Mouse (Mus musculus) stomach, embryonic 15.5 days (tissue): ENCODE measurements around the gene Nlrp6. TPM values are rescaled to one million over a fixed set of nuclear protein-coding genes. Genes with fewer than 3 reads are reported as not detected.

Source experiments
- ATAC-seq: fragments of 200-750 bp; cut with Nextera tagmentation; 2 replicates; pipeline ENCODE4 v1.8.0; 2017; ENCODE audit warnings: low read depth, moderate number of reproducible peaks, moderate TSS enrichment; ENCODE audit not compliant: insufficient read depth, low FRiP score
- H3K27ac ChIP-seq: fragments of 300-500 bp; sonication (generic); 2 replicates; pipeline ENCODE4 v1.5.1; 2015; ENCODE audit warnings: mild to moderate bottlenecking, inconsistent platforms
- H3K27me3 ChIP-seq: fragments of 300-500 bp; sonication (generic); replicated peaks from 2 replicates; pipeline ENCODE4 v1.6.1; 2015; ENCODE audit warnings: inconsistent platforms
- H3K36me3 ChIP-seq: fragments of 300-500 bp; sonication (generic); 2 replicates; pipeline ENCODE4 v1.6.1; 2015; ENCODE audit warnings: inconsistent platforms
- H3K4me1 ChIP-seq: fragments of 300-500 bp; sonication (generic); 2 replicates; pipeline ENCODE4 v1.6.1; 2015; ENCODE audit warnings: inconsistent platforms
- H3K4me2 ChIP-seq: fragments of 300-500 bp; sonication (generic); 2 replicates; pipeline ENCODE4 v1.6.1; 2015; ENCODE audit warnings: mild to moderate bottlenecking, inconsistent platforms
- H3K4me3 ChIP-seq: fragments of 300-500 bp; sonication (generic); replicated peaks from 2 replicates; pipeline ENCODE4 v1.5.1; 2015; ENCODE audit warnings: inconsistent platforms
- H3K9ac ChIP-seq: fragments of 300-500 bp; sonication (generic); 2 replicates; pipeline ENCODE4 v1.6.1; 2015; ENCODE audit warnings: inconsistent platforms
- H3K9me3 ChIP-seq: fragments of 300-500 bp; sonication (generic); 2 replicates; pipeline ENCODE4 v1.6.1; 2016; ENCODE audit warnings: inconsistent platforms
- WGBS: fragments of 180-500 bp; shearing (Covaris S2); methylation state at CpG from one replicate; pipeline ENCODE4 v1.1.7; 2015; 5-methylcytosine and 5-hydroxymethylcytosine counted together
- polyA plus RNA-seq: library from polyadenylated mRNA; unstranded; fragments of >200 nt; fragmentation: Nextera tagmentation; extraction: Ambion mirVana; gene quantifications from 2 replicates; pipeline ENCODE4 v1.2.1, GENCODE M21; 2015

Gene Nlrp6
- polyA plus RNA-seq, 1 experiment from 2014 or later, result 9.9 TPM

GRCm38 (mm10) chr7:140914031-140914690, 6.5 kb upstream of the Nlrp6 start:
- H3K4me3 ChIP-seq, result no peak overlapping the region
- ATAC-seq, result no peak
- WGBS, result 79% methylated on average over 8 of the region's 8 CpGs

GRCm38 (mm10) chr7:140919911-140920310, 791 bp upstream of the Nlrp6 start:
- Histone ChIP-seq H3K27ac (no peak overlapping the region), H3K4me2 (no peak overlapping the region), H3K4me3 (no peak overlapping the region), H3K4me1 (peaks cover 14% of the 10 kb centered on the region), H3K9me3 (no peaks in the 10 kb centered on the region), H3K27me3 (peaks cover 56% of the 10 kb centered on the region), H3K9ac (no peak overlapping the region), H3K36me3 (no peaks in the 10 kb centered on the region)
- WGBS, result 48% methylated on average over 4 of the region's 4 CpGs
- ATAC-seq, result no peak

More at GRCm38 (mm10) chr7:140914031-140914690, 6.5 kb upstream of the Nlrp6 start:
- Histone ChIP-seq H3K4me1 (0 out of 2 replicates have a peak, but pooled peaks cover under 1% of the 10 kb centered on the region), H3K27ac (peak overlapping the region; percentile 87; the same call in 1 of the 2 replicates), H3K4me2 (no peak overlapping the region), H3K9ac (no peak overlapping the region), H3K36me3 (no peaks in the 10 kb centered on the region), H3K9me3 (no peaks in the 10 kb centered on the region), H3K27me3 (0 out of 2 replicates have a peak, but pooled peaks cover 3% of the 10 kb centered on the region)

GRCm38 (mm10) chr7:140921225-140921975, 698 bp downstream of the Nlrp6 start:
- Histone ChIP-seq H3K27me3 (peaks cover 59% of the 10 kb centered on the region), H3K9me3 (no peaks in the 10 kb centered on the region), H3K36me3 (no peaks in the 10 kb centered on the region), H3K9ac (no peak overlapping the region), H3K4me2 (peak overlapping the region; percentile 67; the same call in 1 of the 2 replicates), H3K27ac (no peak overlapping the region), H3K4me1 (peaks cover 14% of the 10 kb centered on the region), H3K4me3 (peak overlapping the region; percentile 34; the same call in 1 of the 2 replicates)
- WGBS, result 29% methylated on average over 22 of the region's 22 CpGs
- no peak for ATAC-seq

GRCm38 (mm10) chr7:140922398-140923069, 1.8 kb downstream of the Nlrp6 start:
- no peaks in the 10 kb centered on the region for H3K9me3 ChIP-seq
- H3K27me3 ChIP-seq, result peaks cover 59% of the 10 kb centered on the region
- peak overlapping the region; percentile 67 for H3K4me2 ChIP-seq
- 2% methylated on average over 49 of the region's 49 CpGs for WGBS
- peak overlapping the region; percentile 34 for H3K4me3 ChIP-seq
- H3K36me3 ChIP-seq, result no peaks in the 10 kb centered on the region
- no peak overlapping the region for H3K9ac ChIP-seq
- H3K4me1 ChIP-seq, result peaks cover 14% of the 10 kb centered on the region
- peak; percentile 37; the same call in 1 of the 2 replicates for ATAC-seq
- no peak overlapping the region for H3K27ac ChIP-seq

- H3K36me3 ChIP-seq, result no peaks in the 10 kb centered on the region
- H3K27ac ChIP-seq, result no peak overlapping the region
- 23% methylated on average over 30 of the region's 30 CpGs for WGBS
- no peaks in the 10 kb centered on the region for H3K9me3 ChIP-seq
- H3K9ac ChIP-seq, result no peak overlapping the region
- H3K4me1 ChIP-seq, result peaks cover 14% of the 10 kb centered on the region
- peak overlapping the region; percentile 67 for H3K4me2 ChIP-seq
- peak overlapping the region; percentile 34 for H3K4me3 ChIP-seq
- peaks cover 59% of the 10 kb centered on the region for H3K27me3 ChIP-seq
- no peak for ATAC-seq
Measured at GRCm38 (mm10) chr7:140923070-140923775, 2.5 kb downstream of the Nlrp6 start.

GRCm38 (mm10) chr7:140927181-140927580, 6.5 kb downstream of the Nlrp6 start:
- Histone ChIP-seq H3K4me2 (no peak overlapping the region), H3K9ac (no peak overlapping the region), H3K27ac (no peak overlapping the region), H3K27me3 (peaks cover 29% of the 10 kb centered on the region), H3K9me3 (no peaks in the 10 kb centered on the region), H3K4me3 (no peak overlapping the region), H3K4me1 (peaks cover 10% of the 10 kb centered on the region), H3K36me3 (no peaks in the 10 kb centered on the region)
- WGBS, result 86% methylated on average over 6 of the region's 6 CpGs
- no peak for ATAC-seq

GRCm38 (mm10) chr7:140938436-140938835, 17.7 kb downstream of the Nlrp6 start:
- no peak overlapping the region for H3K4me2 ChIP-seq
- no peak overlapping the region for H3K27ac ChIP-seq
- no peak overlapping the region for H3K9ac ChIP-seq
- ATAC-seq, result no peak
- no peaks in the 10 kb centered on the region for H3K36me3 ChIP-seq
- no peaks in the 10 kb centered on the region for H3K9me3 ChIP-seq
- no peak overlapping the region for H3K4me3 ChIP-seq
- WGBS, result 43% methylated on average over 3 of the region's 3 CpGs
- peaks cover 28% of the 10 kb centered on the region for H3K4me1 ChIP-seq
- no peaks in the 10 kb centered on the region for H3K27me3 ChIP-seq

GRCm38 (mm10) chr7:140938896-140939295, 18.2 kb downstream of the Nlrp6 start:
- Histone ChIP-seq H3K9me3 (no peaks in the 10 kb centered on the region), H3K9ac (no peak overlapping the region), H3K27me3 (no peaks in the 10 kb centered on the region), H3K4me2 (no peak overlapping the region), H3K4me3 (no peak overlapping the region), H3K27ac (no peak overlapping the region), H3K4me1 (peaks cover 29% of the 10 kb centered on the region), H3K36me3 (no peaks in the 10 kb centered on the region)
- no peak for ATAC-seq
- WGBS, result 39% methylated on average over 2 of the region's 2 CpGs

GRCm38 (mm10) chr7:140939669-140940171, 19.0 kb downstream of the Nlrp6 start:
- no peaks in the 10 kb centered on the region; the same call in 1 of the 2 replicates for H3K36me3 ChIP-seq
- 5% methylated on average over 7 of the region's 8 CpGs for WGBS
- ATAC-seq, result peak; percentile 29
- no peak overlapping the region for H3K9ac ChIP-seq
- H3K4me1 ChIP-seq, result peaks cover 29% of the 10 kb centered on the region
- no peaks in the 10 kb centered on the region for H3K27me3 ChIP-seq
- H3K9me3 ChIP-seq, result no peaks in the 10 kb centered on the region
- H3K27ac ChIP-seq, result peak overlapping the region; percentile 97
- peak overlapping the region; percentile 42 for H3K4me2 ChIP-seq
- no peak overlapping the region for H3K4me3 ChIP-seq

- H3K4me3 ChIP-seq, result peak within 1 kb of the TSS; percentile 56
- WGBS, result 1% methylated on average over 33 of the region's 33 CpGs
- no peaks in the 10 kb centered on the region for H3K27me3 ChIP-seq
- peak within 1 kb of the TSS; percentile 64 for H3K4me2 ChIP-seq
- H3K9ac ChIP-seq, result peak within 1 kb of the TSS; percentile 45
- ATAC-seq, result peak; percentile 88
- no peaks in the 10 kb centered on the region for H3K9me3 ChIP-seq
- peaks cover 29% of the 10 kb centered on the region for H3K4me1 ChIP-seq
- peak within 1 kb of the TSS; percentile 97 for H3K27ac ChIP-seq
- H3K36me3 ChIP-seq, result peaks cover 2% of the 10 kb centered on the region; the same call in 1 of the 2 replicates
Measured at GRCm38 (mm10) chr7:140941222-140942051, 20.7 kb downstream of the Nlrp6 start, which contains the start of gene Pgghg. Pgghg (plus strand) TSS chr7:140941391.
